Mouse (Mus musculus) frontal cortex, adult 2 months (tissue): Measurements from ENCODE around the gene Kcng4. TPM values are rescaled to one million over a fixed set of nuclear protein-coding genes. Genes with fewer than 3 reads are reported as not detected.
A peak's percentile ranks its signal among the peaks of the same experiment; 100 is the strongest.

Experiments used
- DNase-seq, 2 experiments: peaks; one replicate each; pipeline ENCODE4 v3.0.0; 2022; ENCODE audit warnings: low spot score in 1 of 2; ENCODE audit errors: extremely low spot score in 1 of 2
- polyA plus RNA-seq: library from polyadenylated mRNA; depleted of rRNA; stranded (reverse); fragments of >200 nt; gene quantifications from 2 replicates; pipeline ENCODE4 v1.2.3, GENCODE M21; 2012; rRNA removed

The Kcng4 gene
- 3.1 and 4.9 TPM in 2 replicates for polyA plus RNA-seq

GRCm38 (mm10) chr8:119635378-119635777 lies at the start of gene Kcng4:
Gene Kcng4, minus strand, starts transcription at chr8:119635680.
- DNase-seq: no peak

- no peak for DNase-seq
Observed at GRCm38 (mm10) chr8:119679184-119679583, 43.7 kb upstream of the Kcng4 start.

GRCm38 (mm10) chr8:119678138-119678843 lies 42.8 kb upstream of the Kcng4 start:
- no peak for DNase-seq

GRCm38 (mm10) chr8:119676389-119676788 lies 40.9 kb upstream of the Kcng4 start:
- peak; percentile 77 to 97 for DNase-seq

GRCm38 (mm10) chr8:119675457-119675856 lies 40.0 kb upstream of the Kcng4 start:
- no peak for DNase-seq

- no peak for DNase-seq
Observed at GRCm38 (mm10) chr8:119673976-119674555, 38.6 kb upstream of the Kcng4 start.

GRCm38 (mm10) chr8:119670419-119671091 lies 35.1 kb upstream of the Kcng4 start:
- no peak for DNase-seq

- DNase-seq: no peak
Observed at GRCm38 (mm10) chr8:119669284-119669683, 33.8 kb upstream of the Kcng4 start.

GRCm38 (mm10) chr8:119668447-119668846 lies 33.0 kb upstream of the Kcng4 start:
- DNase-seq: no peak

GRCm38 (mm10) chr8:119666219-119666951 lies 30.9 kb upstream of the Kcng4 start, which contains the start of gene Wfdc1:
Gene Wfdc1, plus strand, starts transcription at chr8:119666365.
- no peak for DNase-seq

- no peak for DNase-seq
Observed at GRCm38 (mm10) chr8:119665270-119665669, 29.8 kb upstream of the Kcng4 start.

- DNase-seq: no peak
Observed at GRCm38 (mm10) chr8:119663440-119663839, 28.0 kb upstream of the Kcng4 start.

- no peak for DNase-seq
Observed at GRCm38 (mm10) chr8:119661892-119662291, 26.4 kb upstream of the Kcng4 start.

- no peak for DNase-seq
Observed at GRCm38 (mm10) chr8:119661081-119661480, 25.6 kb upstream of the Kcng4 start.

- no peak for DNase-seq
Observed at GRCm38 (mm10) chr8:119656709-119657464, 21.4 kb upstream of the Kcng4 start.

GRCm38 (mm10) chr8:119651324-119651723 lies 15.8 kb upstream of the Kcng4 start:
- no peak for DNase-seq

GRCm38 (mm10) chr8:119646846-119647245 lies 11.4 kb upstream of the Kcng4 start:
- no peak for DNase-seq

- DNase-seq: no peak
Observed at GRCm38 (mm10) chr8:119646197-119646596, 10.7 kb upstream of the Kcng4 start.

GRCm38 (mm10) chr8:119644981-119645597 lies 9.6 kb upstream of the Kcng4 start:
- DNase-seq: no peak

GRCm38 (mm10) chr8:119644429-119644960 lies 9.0 kb upstream of the Kcng4 start:
- DNase-seq: no peak
